Mouse (Mus musculus): Measurements from ENCODE around the gene Gk2. TPM values are rescaled to one million over a fixed set of nuclear protein-coding genes. Genes with fewer than 3 reads are reported as not detected.

Gene Gk2
- polyA plus RNA-seq, 1 experiment from 2014 or later, result not detected

DNA sequence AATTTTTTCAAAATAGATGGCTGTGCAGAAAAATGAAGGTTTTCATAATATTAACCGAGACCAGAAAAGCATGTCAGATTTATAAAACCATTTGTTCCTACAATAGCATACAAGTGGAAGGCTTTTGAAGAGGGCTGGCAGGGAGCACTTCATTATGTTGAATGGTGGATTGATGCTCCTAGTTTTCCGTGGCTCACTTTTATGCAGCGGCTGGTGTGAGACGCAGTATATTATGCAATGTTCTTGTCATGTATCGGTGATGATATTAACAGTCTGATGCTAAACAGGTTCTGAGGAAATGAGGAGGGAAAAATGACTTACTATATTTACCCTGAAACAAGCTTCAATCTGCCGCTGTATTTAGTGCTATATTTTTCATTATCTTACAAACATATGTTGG is 46.6 kb downstream of the Gk2 start:
- Histone ChIP-seq H3K27ac (ENCODE audit: low read depth, low read length) (no peak overlapping the region), H3K36me3 (ENCODE audit: control insufficient read depth, insufficient read depth, low read length) (no peaks in the 10 kb centered on the region), H3K4me1 (replicated peaks; ENCODE audit: control insufficient read depth, insufficient read depth, low read length) (no peaks in the 10 kb centered on the region), H3K4me3 (ENCODE audit: low read depth, low read length) (no peak overlapping the region), H3K4me2 (ENCODE audit: low read depth, low read length, severe bottlenecking) (no peak overlapping the region), H3K9ac (ENCODE audit: low read length) (no peak overlapping the region), H3K9me3 (ENCODE audit: control insufficient read depth, low read length) (no peaks in the 10 kb centered on the region), H3K27me3 (ENCODE audit: control insufficient read depth, insufficient read depth, low read length) (no peaks in the 10 kb centered on the region)
- DNase-seq (ENCODE audit: low spot score) (no peak), ATAC-seq (replicated peaks; ENCODE audit: low FRiP score) (no peak)
- 75% methylated on average over 6 of the region's 6 CpGs for WGBS

DNA sequence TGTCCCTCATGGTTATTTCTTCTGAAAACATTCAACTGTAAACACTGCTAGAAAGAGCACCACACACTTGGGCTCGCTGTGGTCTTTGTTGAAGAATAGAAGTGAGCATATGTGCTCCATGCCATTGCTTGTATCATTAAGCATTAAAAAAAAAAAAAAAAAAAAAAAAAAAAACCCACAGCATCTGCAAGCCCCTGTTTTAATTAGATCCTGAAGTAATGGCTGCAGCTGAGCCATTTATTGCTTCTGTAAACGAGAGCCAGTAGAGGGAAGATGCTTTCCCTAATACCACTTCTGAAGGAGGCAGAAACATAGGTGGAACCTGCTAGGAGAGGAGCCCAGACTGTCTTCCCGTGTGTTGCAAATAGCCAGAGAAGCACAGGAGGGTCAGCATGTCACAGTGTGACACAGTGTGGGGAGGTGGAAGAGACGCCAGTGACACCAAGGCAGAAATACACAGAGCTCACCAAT is 47.6 kb downstream of the Gk2 start:
- ATAC-seq (replicated peaks; ENCODE audit: low FRiP score) (peak; percentile 42; the same call in 1 of the 2 replicates), DNase-seq (ENCODE audit: low spot score) (no peak)
- no peak overlapping the region for H3K27ac ChIP-seq (ENCODE audit: low read depth, low read length)
- no peaks in the 10 kb centered on the region for H3K27me3 ChIP-seq (ENCODE audit: control insufficient read depth, insufficient read depth, low read length)
- H3K4me2 ChIP-seq (ENCODE audit: low read depth, low read length, severe bottlenecking), result no peak overlapping the region
- 59% methylated on average over 4 of the region's 4 CpGs for WGBS
- H3K36me3 ChIP-seq (ENCODE audit: control insufficient read depth, insufficient read depth, low read length), result no peaks in the 10 kb centered on the region
- no peak overlapping the region for H3K4me3 ChIP-seq (ENCODE audit: low read depth, low read length)
- no peaks in the 10 kb centered on the region for H3K9me3 ChIP-seq (ENCODE audit: control insufficient read depth, low read length)
- H3K4me1 ChIP-seq (replicated peaks; ENCODE audit: control insufficient read depth, insufficient read depth, low read length), result no peaks in the 10 kb centered on the region
- no peak overlapping the region for H3K9ac ChIP-seq (ENCODE audit: low read length)

Other genes starting within 250 kb of the Gk2 start
- gene Naa11, start 64.6 kb downstream of the Gk2 start, polyA plus RNA-seq (2014; fragmentation: Nextera tagmentation; extraction: Ambion mirVana), result not detected in 2 replicates